Mouse (Mus musculus) myocyte (in vitro differentiated cells): ENCODE measurements at regions not wholly inside any gene's neighbourhood (a gene's known extent, or its start where the extent isn't known, plus 50 kb on each side); places are given as distances from the start of the nearest gene placed in this dataset.

Source experiments
- E2F4 ChIP-seq: IDR thresholded peaks from one replicate; pipeline ENCODE4 v1.6.1; 2011; ENCODE audit warnings: mild to moderate bottlenecking, control low read depth, moderate library complexity; ENCODE audit not compliant: insufficient read depth
- MAX ChIP-seq: IDR thresholded peaks from one replicate; pipeline ENCODE4 v1.6.1; 2011; ENCODE audit warnings: low read depth, mild to moderate bottlenecking, control low read depth
- MYOG ChIP-seq, 3 experiments: IDR thresholded peaks; one replicate each; pipeline ENCODE4 v1.6.1; 2011; ENCODE audit warnings: control low read depth in 2 of 3, low read depth in 2 of 3, mild to moderate bottlenecking in 2 of 3; ENCODE audit not compliant: insufficient read length in 2 of 3, control insufficient read depth in 1 of 3, insufficient read depth in 1 of 3
- POLR2A ChIP-seq: IDR thresholded peaks from one replicate; pipeline ENCODE4 v1.6.1; 2011; ENCODE audit warnings: low read depth, mild to moderate bottlenecking, control low read depth, moderate library complexity; ENCODE audit not compliant: insufficient read length
- POLR2AphosphoS2 ChIP-seq: IDR thresholded peaks from one replicate; pipeline ENCODE4 v1.6.1; 2011; ENCODE audit warnings: low read depth, control low read depth; ENCODE audit not compliant: insufficient read length
- TCF12 ChIP-seq: IDR thresholded peaks from one replicate; pipeline ENCODE4 v1.6.1; 2011; ENCODE audit warnings: mild to moderate bottlenecking, control low read depth; ENCODE audit not compliant: poor library complexity, insufficient read depth, severe bottlenecking

- TF ChIP-seq MYOG (IDR thresholded peaks at IDR 0.05; ENCODE audit: control insufficient read depth in 1 of 3, insufficient read depth in 1 of 3, insufficient read length in 2 of 3, low read depth in 2 of 3) = no peak
- no peak for TF ChIP-seq E2F4
- no peak for TF ChIP-seq POLR2A
- TF ChIP-seq TCF12 = no peak
- TF ChIP-seq MAX = no peak
- TF ChIP-seq POLR2AphosphoS2 = no peak
Measured at GRCm38 (mm10) chr11:6777566-6777965, 59.9 kb downstream of the Gm11983 start.
